8 mouse cellular contexts compared by ENCODE assay signal in genomic region chr4:8432393-8432792, GRCm38 (mm10).
DNase-seq lines count a peak whose midpoint lies in the region; ATAC-seq and TF ChIP-seq lines count a peak whose summit lies in the region.

No protein-coding gene starts in this region.

- peak; percentile 72 for TF ChIP-seq CTCF in brain, embryonic 14.5 days (IDR thresholded peaks at IDR 0.05; ENCODE audit: borderline replicate concordance, extremely low read depth, insufficient read depth, insufficient read length)

- DNase-seq in heart, adult 18-20 months: peak; percentile 18 to 57
- DNase-seq in heart, postnatal 25 days (ENCODE audit: low spot score): no peak
- DNase-seq in right cerebral cortex, adult 18-20 months: peak; percentile 30
- no peak for DNase-seq in right cerebral cortex, postnatal 25 days
- DNase-seq in brain, embryonic 14.5 days (ENCODE audit: low read depth): peak; percentile 64
- peak; percentile 69 for DNase-seq in lung, postnatal 36 days
- no peak for DNase-seq in spleen, adult 12 weeks (ENCODE audit: low spot score)

- no peak for TF ChIP-seq POLR2A in brain, embryonic 14.5 days (IDR thresholded peaks at IDR 0.05; ENCODE audit: borderline replicate concordance, extremely low read depth, insufficient read depth, insufficient read length, poor library complexity, severe bottlenecking)

- intact Hi-C loops in heart, postnatal 25 days (cut with DNase I): no loop called here

- ATAC-seq in granulocyte monocyte progenitor cell, adult 5-6 weeks (replicated peaks; ENCODE audit: poor library complexity, severe bottlenecking): peak; percentile 50

Comparison
In these comparisons a context has a peak if more than half of its experiments do, and no peak if none do; other contexts are left out.
1. DNase-seq: peak in heart, adult 18-20 months (2 of 2), right cerebral cortex, adult 18-20 months (single experiment), brain, embryonic 14.5 days (single experiment) and lung, postnatal 36 days (single experiment); none in heart, postnatal 25 days (single experiment), right cerebral cortex, postnatal 25 days (single experiment) and spleen, adult 12 weeks (single experiment).